Comparison of ENCODE assay signal across 1 mouse cellular context in the genomic region with DNA sequence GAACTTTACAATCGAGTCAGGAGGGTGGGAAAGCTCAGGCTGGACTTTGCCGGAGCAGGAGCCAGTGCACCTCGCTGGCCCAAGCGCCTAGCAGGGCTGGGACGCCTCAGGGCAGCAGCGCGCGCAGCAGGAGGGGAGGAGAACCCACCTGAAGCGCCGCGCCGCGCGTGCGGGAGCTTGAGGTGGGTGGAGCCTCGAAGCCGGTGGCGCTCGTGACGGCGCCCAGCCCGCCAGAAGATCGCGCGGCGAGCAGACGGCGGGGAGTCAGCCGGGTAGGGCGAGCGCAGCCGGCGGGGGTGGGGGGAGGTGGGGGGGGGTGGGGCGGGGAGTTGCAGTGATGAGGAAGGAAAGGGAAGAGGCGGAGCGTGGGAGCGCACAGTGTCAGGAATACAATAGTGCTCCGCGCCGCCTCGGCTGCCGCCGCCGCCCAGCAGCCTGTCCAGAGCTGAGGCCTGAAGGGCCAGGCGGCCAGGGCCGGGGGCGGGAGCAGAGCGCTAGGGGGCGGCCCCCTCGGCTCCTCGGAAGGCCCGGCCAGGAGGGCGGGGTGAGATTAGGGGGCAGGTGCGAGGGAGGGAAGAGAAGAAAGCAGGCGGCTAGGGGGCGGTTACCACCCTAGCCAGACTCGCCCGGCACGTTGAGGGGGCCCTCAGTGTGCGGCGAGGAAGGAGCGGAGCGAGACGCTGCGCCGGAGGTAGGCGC.
TF ChIP-seq lines count a peak whose summit lies in the region.

Gene Jade3 (plus strand): TSS at position 549 of the 699 bp plus-strand sequence.

TF ChIP-seq in CH12.LX, 34 proteins besides CTCF, POLR2A, EP300 and RAD21 (continued from another document):
- no peak for TF ChIP-seq RCOR1 (conservative IDR thresholded peaks at IDR 0.05; ENCODE audit: low read depth, low read length)
- peak; percentile 48; the same call in 1 of the 2 replicates for TF ChIP-seq MXI1 (IDR thresholded peaks at IDR 0.05; ENCODE audit: low read depth, low read length)
